Mouse (Mus musculus): ENCODE results near the gene Phlda3.

- TF ChIP-seq CTCF (conservative IDR thresholded peaks at IDR 0.05; ENCODE audit: insufficient read depth, insufficient read length, low read depth, low read length) (no peak), POLR2A (IDR thresholded peaks at IDR 0.05; ENCODE audit: low read depth, low read length) (no peak)
Measured at GRCm38 (mm10) chr1:135757287-135757686, 8.6 kb upstream of the Phlda3 start.

All from kidney, adult 2 months (tissue).